Mouse (Mus musculus) embryo, embryonic 10.5 days (tissue): Measurements from ENCODE around the gene Gm20388.

Experiments
- DNase-seq: peaks from one replicate; pipeline ENCODE4 v3.0.0-alpha.2; 2015; ENCODE audit warnings: low spot score

The Gm20388 gene

GRCm38 (mm10) chr8:120091032-120091431, 180.4 kb downstream of the Gm20388 start:
- no peak for DNase-seq

DNA sequence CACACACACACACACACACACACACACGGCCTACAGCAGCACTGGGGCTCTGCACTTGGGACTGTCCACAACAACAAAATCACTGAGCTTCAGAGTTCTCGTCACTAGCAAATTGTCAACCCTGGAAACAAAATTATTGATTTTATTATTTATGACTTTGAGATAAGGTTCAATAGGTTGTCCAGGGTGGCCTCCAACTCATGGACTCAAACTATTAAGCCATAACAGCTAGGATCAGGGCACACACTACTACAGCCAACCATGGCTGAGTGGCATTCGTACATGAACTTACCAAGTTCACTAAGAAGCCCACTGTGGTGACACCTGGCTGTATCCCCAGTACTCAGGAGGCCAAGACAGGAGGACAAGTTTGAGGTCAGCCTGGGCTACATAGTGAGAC, 182.5 kb downstream of the Gm20388 start:
- DNase-seq: no peak

- DNase-seq: no peak
Measured at GRCm38 (mm10) chr8:120094801-120095200, 184.2 kb downstream of the Gm20388 start.

GRCm38 (mm10) chr8:120096486-120096885, 185.8 kb downstream of the Gm20388 start:
- no peak for DNase-seq

- no peak for DNase-seq
Measured at GRCm38 (mm10) chr8:120100388-120101067, 189.9 kb downstream of the Gm20388 start.

- DNase-seq: peak; percentile 81
Measured at GRCm38 (mm10) chr8:120101068-120101972, 190.7 kb downstream of the Gm20388 start, which contains the start of gene Zdhhc7. TSS of gene Zdhhc7 (minus strand) at chr8:120101482.

DNA sequence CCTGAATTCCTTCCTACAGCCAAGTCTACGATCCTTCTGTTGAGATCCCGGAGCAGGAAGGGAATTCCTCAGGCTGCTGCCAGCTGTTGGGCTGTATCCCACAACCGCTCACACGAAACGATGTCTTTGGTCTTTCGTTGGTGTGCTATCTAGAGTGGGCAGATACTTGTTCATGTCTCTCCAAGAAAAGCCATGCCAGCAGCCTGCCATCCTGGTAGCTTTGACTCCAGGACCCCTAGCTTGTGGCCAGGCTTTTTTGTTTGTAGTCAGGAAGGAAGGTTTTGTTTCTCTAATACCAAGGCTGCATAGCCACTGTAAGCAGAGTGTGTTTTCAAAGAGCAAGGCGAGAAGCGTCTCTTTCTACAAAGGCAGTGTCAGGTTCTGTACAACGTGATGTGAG, 193.3 kb downstream of the Gm20388 start:
- DNase-seq: no peak

GRCm38 (mm10) chr8:120104721-120105272, 194.2 kb downstream of the Gm20388 start:
- DNase-seq: no peak

DNA sequence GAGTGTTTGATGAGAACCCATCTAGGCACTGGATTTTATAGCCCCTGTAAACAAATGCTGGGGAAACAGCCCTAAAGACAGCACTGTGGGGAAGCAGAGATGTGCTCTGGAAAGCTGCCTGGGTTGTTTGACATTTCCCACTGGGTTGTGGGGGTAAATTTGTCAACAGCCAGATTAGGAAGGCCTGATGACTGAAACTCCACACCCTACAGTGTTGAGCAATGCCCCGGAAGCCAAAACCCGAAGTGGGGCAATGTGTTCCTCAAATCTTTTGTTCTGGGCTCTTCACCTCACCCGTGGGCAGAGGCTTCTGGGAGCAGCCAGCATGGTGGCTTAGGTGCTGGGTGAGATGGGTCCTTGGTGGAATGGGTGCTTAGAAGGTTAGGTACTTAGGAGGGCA, 198.5 kb downstream of the Gm20388 start:
- DNase-seq: no peak

DNA sequence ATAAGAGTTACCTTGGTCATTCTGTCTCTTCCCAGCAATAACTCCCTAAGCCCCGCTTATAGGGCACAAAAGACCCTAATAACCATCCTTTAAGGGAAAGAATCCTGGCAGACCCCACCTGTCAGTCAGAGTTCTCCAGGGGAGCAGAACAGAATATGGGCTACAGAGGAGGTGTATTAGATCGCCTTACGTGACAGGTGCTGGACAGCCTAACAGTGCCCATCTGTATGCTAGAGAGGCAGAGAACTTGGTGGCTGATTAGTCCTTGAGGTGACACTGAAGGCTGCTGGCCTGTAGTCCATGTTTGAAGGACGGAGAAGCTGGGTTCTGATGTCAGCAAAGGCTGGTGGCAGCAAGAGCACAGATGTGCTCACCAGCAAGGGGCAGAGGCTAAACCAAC, 200.3 kb downstream of the Gm20388 start:
- DNase-seq: no peak

DNA sequence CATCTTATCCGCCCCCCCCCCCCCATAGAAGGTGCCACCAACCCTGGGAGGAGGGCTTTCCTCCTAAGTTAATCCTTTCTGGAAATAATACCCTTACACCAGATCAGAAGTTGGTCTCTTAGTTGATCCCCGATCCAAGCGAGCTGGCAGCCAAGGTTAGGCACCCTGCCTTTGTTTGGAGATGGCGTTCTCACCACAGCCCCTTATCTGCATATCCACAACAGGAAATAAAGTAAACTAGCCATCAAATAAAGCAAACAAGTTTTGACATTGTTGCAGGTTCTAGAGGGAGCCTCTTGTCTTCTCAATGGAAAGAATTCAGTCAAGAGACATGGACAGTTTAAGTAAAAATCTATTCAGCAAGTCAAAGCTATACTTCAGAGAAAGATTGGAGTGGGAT, 200.7 kb downstream of the Gm20388 start:
- DNase-seq: no peak

DNA sequence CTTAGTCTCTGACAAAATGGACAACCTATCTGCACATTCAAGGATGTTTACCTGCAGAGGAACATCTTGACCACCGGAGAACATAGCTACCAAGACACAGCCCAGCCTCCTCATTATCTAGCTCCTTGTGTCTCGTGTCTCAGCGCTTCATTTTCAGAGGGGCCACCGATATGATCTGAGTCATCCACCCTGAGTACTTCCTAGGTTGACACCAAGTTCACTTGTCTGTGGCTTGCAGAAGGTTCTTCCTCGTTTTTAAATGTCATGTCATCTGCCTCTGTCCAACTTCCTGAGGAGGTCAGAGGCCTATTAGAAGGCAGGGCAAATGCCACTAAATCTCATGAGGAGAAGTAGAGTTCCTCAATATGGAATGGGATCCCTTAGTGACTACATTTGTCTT, 201.9 kb downstream of the Gm20388 start:
- no peak for DNase-seq

- DNase-seq: peak; percentile 63
Measured at GRCm38 (mm10) chr8:120113306-120113705, 202.7 kb downstream of the Gm20388 start.

- DNase-seq: peak; percentile 100
Measured at GRCm38 (mm10) chr8:120113758-120114255, 203.2 kb downstream of the Gm20388 start, which contains the start of gene 6430548M08Rik. TSS of gene 6430548M08Rik (plus strand) at chr8:120114152.

GRCm38 (mm10) chr8:120114315-120114841, 203.7 kb downstream of the Gm20388 start:
- DNase-seq: no peak

GRCm38 (mm10) chr8:120116600-120116999, 206.0 kb downstream of the Gm20388 start:
- DNase-seq: no peak

GRCm38 (mm10) chr8:120118162-120118561, 207.5 kb downstream of the Gm20388 start:
- DNase-seq: no peak

GRCm38 (mm10) chr8:120118847-120119246, 208.2 kb downstream of the Gm20388 start:
- no peak for DNase-seq

GRCm38 (mm10) chr8:120119429-120119828, 208.8 kb downstream of the Gm20388 start:
- DNase-seq: no peak

DNA sequence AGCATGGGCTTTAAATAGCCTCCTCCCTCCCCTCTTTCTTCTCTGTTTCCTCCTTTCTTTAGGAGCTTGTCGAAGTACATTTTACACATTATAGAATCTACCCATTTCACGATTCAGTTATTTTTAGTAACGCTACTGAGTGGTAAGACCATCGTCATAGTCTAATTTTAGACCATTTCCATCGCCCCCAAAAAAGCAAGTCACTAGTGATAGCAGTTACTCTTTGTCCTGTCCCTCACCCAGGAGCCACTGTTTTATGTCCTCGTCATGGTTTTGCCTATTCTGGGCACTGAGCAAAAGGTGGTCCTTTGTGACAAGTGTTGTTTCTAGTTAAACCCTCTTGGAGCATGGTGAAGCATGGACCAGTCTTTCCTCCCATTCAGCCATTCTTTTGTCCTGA, 209.3 kb downstream of the Gm20388 start:
- no peak for DNase-seq

GRCm38 (mm10) chr8:120120951-120121350, 210.3 kb downstream of the Gm20388 start:
- no peak for DNase-seq

DNA sequence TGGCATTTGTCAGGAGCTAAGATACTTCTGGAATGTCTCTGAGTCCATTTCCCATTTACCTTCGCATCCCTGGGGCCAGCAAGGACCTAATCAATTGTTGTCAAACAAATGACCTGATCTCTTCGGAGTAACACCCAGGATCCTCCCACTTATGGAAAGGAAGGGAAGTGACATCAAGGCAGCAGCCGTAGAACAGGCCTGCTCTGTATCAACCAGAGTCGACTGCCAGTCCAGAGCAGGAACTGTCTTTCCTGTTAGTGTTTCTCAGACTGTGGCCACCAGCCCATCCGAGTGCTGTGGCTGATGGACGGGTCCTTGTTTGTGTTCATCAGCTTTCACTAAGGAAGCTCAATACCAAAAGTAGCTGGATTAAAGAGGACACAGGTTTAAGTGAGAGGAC, 213.6 kb downstream of the Gm20388 start:
- no peak for DNase-seq
